Mouse (Mus musculus): ENCODE measurements at regions not wholly inside any gene's neighbourhood (a gene's known extent, or its start where the extent isn't known, plus 50 kb on each side); places are given as distances from the start of the nearest gene placed in this dataset.
A peak's percentile ranks its signal among the peaks of the same experiment; 100 is the strongest.

DNA sequence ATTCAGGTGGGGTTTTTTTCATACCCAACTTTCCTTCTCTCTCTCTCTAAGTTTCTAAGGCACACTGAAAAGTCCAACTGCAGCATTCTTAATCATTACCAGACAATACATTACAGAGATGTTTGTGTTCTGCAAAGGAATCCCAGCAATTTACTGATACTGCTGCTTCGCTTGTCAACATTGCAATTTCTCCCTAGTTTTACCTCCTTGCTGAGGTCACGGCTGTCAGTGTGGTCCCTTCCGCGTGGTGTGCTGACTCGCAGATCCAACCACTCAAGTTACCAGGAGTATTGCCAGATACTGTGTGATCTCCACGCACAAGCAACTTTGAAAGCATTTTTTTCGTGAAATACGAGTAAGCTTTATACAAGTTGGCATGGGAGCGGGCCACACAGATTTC, 144.9 kb upstream of the Dab2 start:
- H3K36me3 ChIP-seq (ENCODE audit: control insufficient read depth, insufficient read depth) = no peaks in the 10 kb centered on the region
- H3K27ac ChIP-seq (ENCODE audit: low read depth, low read length) = no peak overlapping the region
- no peaks in the 10 kb centered on the region for H3K27me3 ChIP-seq (replicated peaks; ENCODE audit: control insufficient read depth, insufficient read depth, low read length)
- TF ChIP-seq CTCF (IDR thresholded peaks at IDR 0.05; ENCODE audit: low read depth) = no peak
- no peak overlapping the region for H3K4me3 ChIP-seq (ENCODE audit: low read depth, low read length)
- WGBS = 48% methylated on average over 9 of the region's 9 CpGs
- H3K4me1 ChIP-seq (replicated peaks; ENCODE audit: control insufficient read depth, insufficient read depth, low read length) = no peaks in the 10 kb centered on the region
- H3K9ac ChIP-seq (ENCODE audit: low read depth, low read length) = no peak overlapping the region
- no peaks in the 10 kb centered on the region for H3K9me3 ChIP-seq (ENCODE audit: control insufficient read depth)
- no peak for ATAC-seq
- no peak overlapping the region for H3K4me2 ChIP-seq (replicated peaks; ENCODE audit: low read depth)

DNA sequence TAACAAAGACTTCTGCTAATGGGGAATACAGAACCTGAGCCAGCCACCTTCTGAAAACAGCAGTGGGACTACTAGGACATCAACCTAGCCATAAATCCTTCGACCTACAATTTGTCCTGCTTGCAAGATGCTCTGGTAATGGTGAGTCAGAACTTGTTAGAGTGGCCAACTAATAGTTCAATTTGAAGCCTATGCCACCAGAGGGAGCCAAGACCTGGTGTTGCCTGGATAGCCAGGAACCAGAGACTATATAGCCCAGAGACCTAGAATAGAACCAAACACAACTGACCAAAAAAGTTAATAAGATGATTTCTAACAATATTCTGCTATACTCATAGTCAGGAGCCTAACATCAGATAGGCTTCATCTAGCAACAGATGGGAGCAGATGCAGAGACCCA, 119.3 kb upstream of the Dab2 start:
- 75% methylated on average over 1 of the region's 1 CpGs for WGBS
- Histone ChIP-seq H3K9ac (ENCODE audit: low read depth, low read length) (no peak overlapping the region), H3K27me3 (replicated peaks; ENCODE audit: control insufficient read depth, insufficient read depth, low read length) (no peaks in the 10 kb centered on the region), H3K36me3 (ENCODE audit: control insufficient read depth, insufficient read depth) (no peaks in the 10 kb centered on the region), H3K9me3 (ENCODE audit: control insufficient read depth) (no peaks in the 10 kb centered on the region), H3K27ac (ENCODE audit: low read depth, low read length) (no peak overlapping the region), H3K4me3 (ENCODE audit: low read depth, low read length) (no peak overlapping the region), H3K4me1 (replicated peaks; ENCODE audit: control insufficient read depth, insufficient read depth, low read length) (no peaks in the 10 kb centered on the region), H3K4me2 (replicated peaks; ENCODE audit: low read depth) (no peak overlapping the region)
- ATAC-seq = no peak
- TF ChIP-seq CTCF (IDR thresholded peaks at IDR 0.05; ENCODE audit: low read depth) = peak; percentile 59

DNA sequence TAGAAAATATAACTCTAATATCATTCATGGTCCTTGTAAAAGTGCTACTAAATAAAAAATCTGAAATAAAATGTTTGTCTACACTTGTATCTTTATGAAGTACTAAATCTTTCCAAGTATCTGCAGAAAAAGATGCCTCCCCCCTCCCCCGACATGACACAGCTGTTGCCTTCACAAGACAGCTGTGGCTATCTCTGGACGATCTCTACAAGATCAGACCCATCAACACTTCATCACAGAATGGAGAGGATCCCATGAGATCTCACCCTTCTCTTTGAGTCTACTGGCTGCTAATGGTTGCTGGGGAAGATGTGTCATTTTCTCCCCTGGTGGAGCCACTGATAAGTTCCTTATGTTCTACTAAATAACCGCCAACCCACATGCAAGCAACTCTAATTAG, 116.0 kb upstream of the Dab2 start:
- no peaks in the 10 kb centered on the region for H3K27me3 ChIP-seq (replicated peaks; ENCODE audit: control insufficient read depth, insufficient read depth, low read length)
- H3K4me3 ChIP-seq (ENCODE audit: low read depth, low read length) = no peak overlapping the region
- H3K4me1 ChIP-seq (replicated peaks; ENCODE audit: control insufficient read depth, insufficient read depth, low read length) = no peaks in the 10 kb centered on the region
- 81% methylated on average over 3 of the region's 3 CpGs for WGBS
- no peak for TF ChIP-seq CTCF (IDR thresholded peaks at IDR 0.05; ENCODE audit: low read depth)
- no peaks in the 10 kb centered on the region for H3K9me3 ChIP-seq (ENCODE audit: control insufficient read depth)
- H3K36me3 ChIP-seq (ENCODE audit: control insufficient read depth, insufficient read depth) = no peaks in the 10 kb centered on the region
- H3K27ac ChIP-seq (ENCODE audit: low read depth, low read length) = no peak overlapping the region
- no peak for ATAC-seq
- H3K4me2 ChIP-seq (replicated peaks; ENCODE audit: low read depth) = no peak overlapping the region
- H3K9ac ChIP-seq (ENCODE audit: low read depth, low read length) = no peak overlapping the region

DNA sequence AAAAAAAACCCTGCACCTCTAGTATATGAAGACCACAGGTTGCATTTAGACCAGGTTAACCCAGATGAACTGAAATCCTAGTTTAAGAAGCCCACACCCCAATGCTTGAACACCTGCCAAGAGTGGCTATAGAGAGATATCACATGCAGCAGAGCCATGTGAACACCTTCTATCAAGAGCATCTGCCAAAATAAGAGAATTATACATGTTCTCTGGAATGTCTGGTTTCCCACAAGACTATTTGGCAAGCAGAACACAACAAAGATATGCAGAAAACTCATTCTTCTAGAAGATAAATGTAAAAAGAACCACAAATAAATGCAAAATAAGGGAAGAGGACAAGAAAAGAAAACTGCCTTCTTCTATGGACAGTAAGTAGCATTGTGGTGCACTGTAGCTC, 107.7 kb upstream of the Dab2 start:
- Histone ChIP-seq H3K36me3 (ENCODE audit: control insufficient read depth, insufficient read depth) (no peaks in the 10 kb centered on the region), H3K4me3 (ENCODE audit: low read depth, low read length) (no peak overlapping the region), H3K27ac (ENCODE audit: low read depth, low read length) (no peak overlapping the region), H3K9me3 (ENCODE audit: control insufficient read depth) (no peaks in the 10 kb centered on the region), H3K9ac (ENCODE audit: low read depth, low read length) (no peak overlapping the region), H3K4me2 (replicated peaks; ENCODE audit: low read depth) (no peak overlapping the region), H3K27me3 (replicated peaks; ENCODE audit: control insufficient read depth, insufficient read depth, low read length) (no peaks in the 10 kb centered on the region), H3K4me1 (replicated peaks; ENCODE audit: control insufficient read depth, insufficient read depth, low read length) (no peaks in the 10 kb centered on the region)
- no peak for TF ChIP-seq CTCF (IDR thresholded peaks at IDR 0.05; ENCODE audit: low read depth)
- no peak for ATAC-seq

DNA sequence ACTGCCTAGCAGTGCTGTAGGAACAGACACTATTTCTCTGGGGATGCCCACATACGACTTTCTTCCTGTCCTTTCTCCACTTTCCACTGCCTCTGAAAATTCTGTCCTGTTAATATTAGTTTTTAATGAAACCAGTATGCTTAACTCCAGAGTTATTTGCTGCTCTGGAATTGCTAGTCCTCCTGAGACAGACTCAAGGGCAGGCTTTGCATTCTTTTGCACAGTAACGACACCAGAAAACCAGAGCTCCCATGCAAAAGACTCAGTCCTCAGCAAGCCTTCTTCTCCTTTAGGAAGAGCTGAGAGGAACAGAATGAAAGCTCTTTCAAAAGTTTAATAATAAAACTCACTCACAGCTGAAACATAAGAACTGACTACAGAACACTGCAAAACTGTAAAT, 92.3 kb upstream of the Dab2 start:
- H3K9me3 ChIP-seq (ENCODE audit: control insufficient read depth) = no peaks in the 10 kb centered on the region
- no peaks in the 10 kb centered on the region for H3K36me3 ChIP-seq (ENCODE audit: control insufficient read depth, insufficient read depth)
- H3K4me2 ChIP-seq (replicated peaks; ENCODE audit: low read depth) = no peak overlapping the region
- H3K27me3 ChIP-seq (replicated peaks; ENCODE audit: control insufficient read depth, insufficient read depth, low read length) = no peaks in the 10 kb centered on the region
- no peak overlapping the region for H3K4me3 ChIP-seq (ENCODE audit: low read depth, low read length)
- no peaks in the 10 kb centered on the region for H3K4me1 ChIP-seq (replicated peaks; ENCODE audit: control insufficient read depth, insufficient read depth, low read length)
- ATAC-seq = no peak
- 39% methylated on average over 2 of the region's 2 CpGs for WGBS
- no peak for TF ChIP-seq CTCF (IDR thresholded peaks at IDR 0.05; ENCODE audit: low read depth)
- no peak overlapping the region for H3K9ac ChIP-seq (ENCODE audit: low read depth, low read length)
- H3K27ac ChIP-seq (ENCODE audit: low read depth, low read length) = no peak overlapping the region

DNA sequence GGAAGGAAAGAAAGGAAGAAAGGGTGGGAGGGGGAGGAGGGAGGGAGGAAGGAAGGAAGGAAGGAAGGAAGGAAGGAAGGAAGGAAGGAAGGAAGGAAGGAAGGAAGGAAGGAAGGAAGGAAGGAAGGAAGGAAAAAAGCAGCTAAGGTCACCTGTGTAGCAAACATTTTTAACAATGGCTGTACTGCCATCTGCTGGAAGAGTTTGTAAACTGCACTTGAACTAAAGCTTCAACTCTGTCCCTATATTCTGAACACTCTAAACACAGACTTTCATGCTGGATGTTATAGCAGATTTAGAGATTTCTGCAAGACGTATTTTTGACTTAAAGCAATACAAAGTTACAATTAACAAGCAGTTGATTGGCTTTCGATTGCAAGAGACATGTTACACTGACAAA, 90.3 kb upstream of the Dab2 start:
- Histone ChIP-seq H3K27ac (ENCODE audit: low read depth, low read length) (no peak overlapping the region), H3K4me1 (replicated peaks; ENCODE audit: control insufficient read depth, insufficient read depth, low read length) (no peaks in the 10 kb centered on the region), H3K36me3 (ENCODE audit: control insufficient read depth, insufficient read depth) (no peaks in the 10 kb centered on the region), H3K4me2 (replicated peaks; ENCODE audit: low read depth) (no peak overlapping the region), H3K27me3 (replicated peaks; ENCODE audit: control insufficient read depth, insufficient read depth, low read length) (no peaks in the 10 kb centered on the region), H3K9me3 (ENCODE audit: control insufficient read depth) (no peaks in the 10 kb centered on the region), H3K9ac (ENCODE audit: low read depth, low read length) (no peak overlapping the region), H3K4me3 (ENCODE audit: low read depth, low read length) (no peak overlapping the region)
- 7% methylated on average over 2 of the region's 2 CpGs for WGBS
- peak; percentile 78 for TF ChIP-seq CTCF (IDR thresholded peaks at IDR 0.05; ENCODE audit: low read depth)
- ATAC-seq = no peak

DNA sequence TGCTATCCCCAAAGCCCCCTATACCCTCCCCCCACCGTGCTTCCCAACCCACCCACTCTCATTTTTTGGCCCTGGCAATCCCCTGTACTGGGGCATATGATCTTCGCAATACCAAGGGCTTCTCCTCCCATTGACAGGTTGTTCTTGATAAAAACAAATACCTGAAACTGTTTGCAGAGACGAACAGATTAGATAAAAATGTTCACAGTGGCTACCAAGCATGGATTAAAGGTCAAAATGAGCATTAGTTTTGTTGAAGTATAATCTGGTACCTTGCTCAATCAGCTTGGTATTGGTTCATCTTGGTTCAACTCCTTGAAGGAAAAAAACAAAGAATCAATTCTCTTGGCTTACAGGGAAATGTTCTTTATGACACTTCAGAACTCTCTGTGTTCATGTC, 81.5 kb upstream of the Dab2 start:
- Histone ChIP-seq H3K36me3 (ENCODE audit: control insufficient read depth, insufficient read depth) (no peaks in the 10 kb centered on the region), H3K27me3 (replicated peaks; ENCODE audit: control insufficient read depth, insufficient read depth, low read length) (no peaks in the 10 kb centered on the region), H3K4me2 (replicated peaks; ENCODE audit: low read depth) (no peak overlapping the region), H3K27ac (ENCODE audit: low read depth, low read length) (no peak overlapping the region), H3K4me1 (replicated peaks; ENCODE audit: control insufficient read depth, insufficient read depth, low read length) (no peaks in the 10 kb centered on the region), H3K9me3 (ENCODE audit: control insufficient read depth) (no peaks in the 10 kb centered on the region), H3K9ac (ENCODE audit: low read depth, low read length) (no peak overlapping the region), H3K4me3 (ENCODE audit: low read depth, low read length) (no peak overlapping the region)
- WGBS = 33% methylated on average over 3 of the region's 3 CpGs
- ATAC-seq = no peak
- no peak for TF ChIP-seq CTCF (IDR thresholded peaks at IDR 0.05; ENCODE audit: low read depth)

All from intestine, postnatal 0 days (tissue).